Mouse (Mus musculus) adrenal gland (tissue): ENCODE data around the gene Gpr4.

ENCODE experiments used
- intact Hi-C: fragments of 180-260 bp; cut with DNase I; formaldehyde crosslinking; loops from one replicate; pipeline ENCODE4 v1.15.1; 2025
- microRNA-seq, 2 experiments: library from miRNA; unstranded; fragments of <30 nt; microRNA quantifications; one replicate each; pipeline ENCODE4; 2019

The Gpr4 gene

DNA sequence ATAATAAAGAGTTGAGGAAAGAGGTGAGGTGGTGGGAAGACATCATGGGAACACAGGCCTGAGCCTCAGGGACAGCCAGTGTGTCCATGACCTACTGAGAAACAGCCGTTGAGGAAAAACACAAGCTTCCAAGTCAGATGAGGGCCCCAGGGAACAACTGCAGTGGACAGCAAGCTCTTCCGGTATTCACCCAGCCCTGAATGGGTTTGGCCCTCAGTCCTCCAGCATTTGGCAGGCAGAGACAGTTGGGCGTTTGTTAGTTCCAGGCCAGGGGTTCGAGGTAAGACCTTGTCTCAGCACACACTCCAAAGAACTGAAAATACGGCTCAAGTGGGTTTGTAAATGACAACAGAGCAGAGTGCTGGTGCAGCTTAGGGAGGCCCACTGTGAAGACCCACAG lies 41.1 kb downstream of the Gpr4 start:
- intact Hi-C loops: no loop called here

DNA sequence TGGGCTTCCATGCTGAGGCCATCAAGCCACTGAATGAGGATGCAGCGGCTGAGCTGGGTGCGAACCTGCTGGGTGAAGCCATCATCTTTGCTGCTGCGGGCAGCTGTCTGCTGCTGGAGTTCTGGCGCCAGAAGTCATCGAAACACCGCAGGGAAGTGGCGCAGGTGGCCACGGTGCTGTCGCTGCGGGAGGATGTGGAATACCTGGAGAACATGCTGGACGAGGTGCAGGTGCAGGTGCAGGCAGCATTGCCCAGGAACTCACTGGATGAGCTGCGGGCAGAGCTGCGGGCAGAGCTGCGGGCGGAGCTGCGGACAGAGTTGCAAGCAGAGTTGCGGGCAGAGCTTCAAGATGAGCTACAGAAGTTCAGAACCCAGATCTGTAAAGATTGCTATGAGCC lies 43.1 kb downstream of the Gpr4 start:
- intact Hi-C loops: no loop called here

DNA sequence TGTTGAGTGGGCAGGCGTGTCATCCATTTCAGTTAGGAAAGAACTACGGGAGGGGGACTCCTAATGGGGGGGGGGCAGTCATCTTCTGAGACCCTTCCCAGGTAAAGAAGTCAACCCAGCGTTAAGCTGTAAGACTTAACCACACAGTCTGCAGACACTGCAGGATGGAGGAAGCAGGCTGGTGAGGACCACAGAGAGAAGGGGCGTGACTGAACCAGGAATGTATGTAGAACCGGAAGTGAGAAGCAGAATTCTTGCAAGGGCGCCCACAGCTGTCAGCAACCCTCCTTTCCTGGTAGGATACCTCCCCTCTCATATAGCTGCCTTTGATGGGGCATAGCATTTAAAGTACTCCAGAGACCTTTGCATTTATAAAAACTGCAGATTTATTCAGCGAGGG lies 44.2 kb downstream of the Gpr4 start:
- intact Hi-C loops: no loop called here

DNA sequence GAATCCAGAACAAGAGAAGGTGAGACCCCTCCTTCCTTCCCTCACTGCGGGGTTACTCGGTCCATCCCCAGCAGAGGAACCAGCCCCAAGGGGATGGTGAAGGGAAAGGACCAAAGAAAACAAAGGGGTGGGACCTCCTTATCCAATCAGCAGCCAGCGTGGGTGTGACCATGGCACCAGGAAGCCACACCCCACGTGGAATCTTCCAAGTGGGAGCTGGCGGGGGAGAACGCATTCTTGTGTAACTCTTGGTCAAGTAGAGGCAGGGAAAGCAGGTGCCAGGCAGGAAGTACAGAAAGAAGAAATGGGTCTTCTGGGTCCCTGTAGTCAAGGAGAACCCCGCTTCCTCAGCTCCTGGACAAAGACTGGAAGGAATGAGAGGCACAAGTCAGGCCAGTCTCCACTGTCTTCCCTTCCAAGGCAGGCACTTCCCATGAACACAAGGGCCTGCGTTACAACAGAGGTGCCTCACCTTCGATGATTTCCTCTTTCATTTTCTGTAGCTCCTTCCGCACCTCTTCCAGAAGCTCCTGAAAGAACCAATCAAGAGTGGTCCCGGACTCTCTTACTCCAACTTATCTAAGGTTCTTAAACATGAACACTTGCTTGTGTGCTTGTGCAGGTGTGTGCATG lies 45.2 kb downstream of the Gpr4 start:
- intact Hi-C loops: no loop called here

DNA sequence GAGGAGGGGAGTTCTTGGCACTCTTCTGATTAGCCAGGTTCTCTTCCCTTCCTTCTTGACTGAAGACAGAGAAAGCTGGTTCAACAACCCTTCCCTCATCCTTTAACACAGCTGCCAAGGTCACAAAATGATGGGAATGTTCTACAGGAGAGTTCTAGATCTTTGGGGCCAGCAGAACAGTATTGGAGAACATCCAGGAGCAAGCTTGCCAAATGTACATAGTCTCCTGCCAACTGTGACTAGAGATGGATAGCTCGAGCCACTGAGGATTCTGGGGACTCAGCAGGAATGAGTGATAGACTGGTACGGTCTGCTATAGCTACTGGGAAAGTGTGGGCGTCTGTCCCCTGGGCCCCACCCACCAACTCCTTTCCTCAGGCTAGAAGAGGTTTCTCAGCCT lies 46.0 kb downstream of the Gpr4 start:
- intact Hi-C loops: no loop called here

DNA sequence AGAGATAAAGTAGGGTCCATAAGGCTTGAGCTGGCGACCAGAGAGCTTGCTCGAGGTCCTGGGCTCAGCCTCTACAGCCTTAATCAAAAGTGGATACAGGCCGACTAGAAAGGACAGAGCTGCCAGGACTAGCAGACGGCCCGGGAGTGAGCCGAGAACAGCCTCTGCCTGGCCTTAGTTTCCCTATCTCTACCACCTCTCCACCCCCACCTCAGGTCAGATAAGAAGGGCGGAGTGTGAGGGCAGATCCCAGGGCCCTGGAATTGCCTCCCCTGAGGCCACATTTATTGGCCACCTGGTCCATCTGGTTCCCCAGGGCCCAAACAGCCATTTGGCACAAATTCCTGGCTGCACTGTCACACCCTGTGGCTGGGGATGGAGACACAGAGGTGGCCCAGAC lies 52.8 kb downstream of the Gpr4 start:
- intact Hi-C loops: no loop called here

DNA sequence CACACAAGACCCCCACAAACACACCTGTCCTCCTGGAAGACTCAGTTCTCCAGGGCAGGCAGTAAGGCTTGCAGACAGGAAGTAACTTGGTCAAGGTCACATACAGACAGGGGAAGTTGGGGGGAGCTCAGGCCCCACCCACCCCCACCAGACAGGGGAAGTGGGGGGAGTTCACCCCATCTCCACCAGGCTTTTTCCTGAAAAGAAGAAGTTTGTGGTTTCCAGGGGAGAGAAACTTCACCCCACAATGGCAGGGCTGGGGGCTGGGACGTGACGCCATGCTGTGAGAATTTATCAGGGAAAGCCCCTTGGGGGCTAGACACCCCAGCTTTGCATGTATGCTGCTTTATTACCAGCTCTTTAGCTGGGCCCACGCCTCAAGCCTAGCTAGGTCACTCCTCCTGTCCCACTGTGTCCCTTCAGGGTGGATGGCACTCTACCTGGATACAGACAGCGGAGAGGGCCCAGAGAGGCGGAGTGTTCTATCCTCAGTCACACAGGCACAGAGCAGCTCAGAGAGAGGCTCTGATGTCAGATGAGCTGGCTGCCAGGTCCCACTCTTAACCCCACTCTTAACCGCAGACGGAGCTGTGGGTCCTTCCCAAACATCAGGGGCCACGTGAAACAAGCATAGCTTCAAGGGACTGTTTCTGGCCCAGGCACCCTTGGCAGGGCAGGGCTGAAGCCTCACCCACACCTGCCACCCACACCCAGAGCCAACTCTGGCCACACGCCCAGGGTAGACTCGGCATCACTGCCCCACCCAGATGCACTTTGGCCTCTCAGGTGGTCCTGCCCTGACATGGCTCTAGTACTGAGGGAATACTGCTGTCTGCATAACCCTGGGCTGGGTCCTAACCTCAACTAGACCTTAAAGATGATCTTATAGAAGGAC lies 53.8 kb downstream of the Gpr4 start:
- intact Hi-C loops: no loop called here

DNA sequence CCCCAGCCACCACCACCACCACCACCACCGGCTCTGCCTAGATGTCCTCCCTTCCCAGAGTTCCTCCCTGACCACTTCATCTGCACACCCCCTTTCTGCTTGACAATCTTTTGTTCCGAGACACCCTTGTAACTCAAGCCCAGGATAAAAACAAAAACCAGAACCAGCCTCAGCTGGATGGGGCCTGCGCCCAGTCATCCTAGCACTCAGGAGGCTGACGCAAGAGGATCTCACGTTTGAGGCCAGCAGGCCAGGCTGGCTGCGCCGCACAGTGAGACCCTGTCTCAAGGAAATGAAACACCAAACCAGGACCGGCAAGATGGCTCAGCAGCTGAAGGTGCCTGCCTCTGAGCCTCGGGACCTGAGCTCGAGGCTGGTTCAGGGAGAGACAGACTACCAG lies 54.7 kb downstream of the Gpr4 start:
- intact Hi-C loops: no loop called here

DNA sequence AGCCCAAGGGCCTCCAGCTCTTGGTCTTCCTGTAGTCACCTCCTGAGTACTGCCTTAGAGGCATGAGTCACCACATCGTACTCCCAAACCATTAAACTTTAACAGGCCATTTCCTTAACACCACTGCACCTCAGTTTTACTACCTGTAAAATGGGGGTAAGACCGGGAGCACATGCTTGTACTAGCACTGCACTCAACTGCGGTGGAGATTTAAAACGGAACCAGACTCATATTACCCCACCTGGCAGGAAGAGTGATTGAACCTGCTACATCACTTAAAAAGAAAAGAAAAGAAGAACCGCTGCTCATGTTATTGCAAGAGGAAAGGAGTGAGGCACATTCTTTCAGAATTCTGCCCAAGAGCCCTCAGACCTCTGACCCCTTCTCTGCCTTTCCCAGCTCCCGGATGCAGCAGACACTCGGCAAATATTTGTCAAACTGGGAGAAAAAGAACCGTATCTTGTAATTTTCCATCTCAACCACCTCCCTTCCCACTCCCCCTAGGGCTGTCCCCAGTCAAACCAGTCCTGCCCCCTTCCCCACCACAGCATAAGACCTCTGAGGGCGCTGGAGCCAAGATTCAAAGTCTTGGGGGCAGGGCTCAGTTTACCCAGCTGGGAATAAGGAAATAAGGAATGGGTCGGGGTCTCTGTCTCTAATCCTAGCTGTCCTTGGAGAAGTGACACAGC lies 56.8 kb downstream of the Gpr4 start:
- intact Hi-C loops: no loop called here

DNA sequence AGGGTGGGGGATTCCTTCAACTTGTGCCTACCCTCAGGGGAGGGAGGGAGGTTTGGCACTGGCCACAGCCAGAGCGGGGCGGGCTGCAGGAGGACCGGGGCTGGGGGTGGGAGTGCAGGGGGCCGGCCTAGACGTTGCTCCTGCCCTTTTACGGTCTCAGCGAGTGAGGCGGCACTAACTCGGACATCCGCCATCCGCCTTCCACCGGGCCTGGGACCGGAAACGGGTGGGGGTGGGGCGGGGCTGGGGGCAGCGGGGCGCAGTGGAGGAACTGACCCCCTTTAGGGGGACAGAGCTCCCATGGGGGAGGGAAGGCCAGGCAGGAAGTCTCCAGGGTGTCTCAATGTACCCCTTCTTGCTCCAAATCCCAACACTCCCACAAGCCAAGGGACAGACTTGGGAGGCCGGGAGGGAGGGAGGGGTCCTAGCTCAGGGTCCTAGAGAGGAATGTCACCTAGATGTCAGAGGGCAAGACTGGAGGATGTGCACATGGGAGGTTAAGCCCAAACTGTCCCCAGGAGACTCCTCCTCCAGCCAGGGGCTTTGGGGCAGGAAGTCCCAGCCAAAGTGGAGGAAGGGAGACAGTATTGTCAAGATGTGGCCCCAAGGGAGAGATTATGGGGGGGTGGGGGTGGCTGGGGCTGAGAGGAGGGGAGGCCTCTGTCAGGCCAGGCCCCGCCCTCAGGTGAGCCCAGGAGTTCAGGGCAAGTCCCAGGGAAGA lies 57.5 kb downstream of the Gpr4 start:
- intact Hi-C loops: no loop called here

DNA sequence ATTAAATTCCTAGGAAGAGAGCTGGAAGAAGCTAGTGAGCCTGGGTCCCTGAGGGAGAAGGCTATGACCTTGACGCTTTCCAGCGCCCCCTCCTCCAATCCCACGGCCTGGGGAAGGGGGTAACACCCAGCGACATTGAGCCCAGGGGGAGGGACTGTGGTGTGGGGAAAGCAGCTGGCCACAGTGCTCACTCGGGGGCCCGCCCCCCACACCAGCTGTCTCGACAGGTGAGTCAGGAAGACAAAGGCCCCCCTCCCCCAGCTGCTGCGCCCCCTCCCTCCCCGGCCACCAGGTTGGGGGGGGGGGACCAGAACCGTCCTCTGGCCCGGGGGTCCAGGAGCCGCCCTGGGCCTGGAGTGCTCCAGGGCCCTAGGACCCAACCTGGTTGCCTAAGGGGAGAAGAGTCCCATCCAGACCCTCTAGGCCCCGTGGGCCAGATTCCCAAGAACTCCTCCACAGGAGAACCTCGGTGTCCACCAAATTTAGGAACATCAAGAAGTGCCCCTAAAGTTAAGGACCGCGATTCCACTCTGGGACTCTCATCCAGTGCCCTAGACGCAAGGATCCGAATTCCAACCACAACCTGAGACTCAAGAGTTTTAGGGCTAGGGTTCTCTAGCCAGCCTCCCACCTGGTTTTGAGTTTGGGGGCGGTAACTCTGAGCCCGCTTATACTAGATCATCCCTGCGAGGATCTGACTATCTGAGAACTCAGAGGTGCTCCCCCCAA lies 58.3 kb downstream of the Gpr4 start:
- intact Hi-C loops: no loop called here

DNA sequence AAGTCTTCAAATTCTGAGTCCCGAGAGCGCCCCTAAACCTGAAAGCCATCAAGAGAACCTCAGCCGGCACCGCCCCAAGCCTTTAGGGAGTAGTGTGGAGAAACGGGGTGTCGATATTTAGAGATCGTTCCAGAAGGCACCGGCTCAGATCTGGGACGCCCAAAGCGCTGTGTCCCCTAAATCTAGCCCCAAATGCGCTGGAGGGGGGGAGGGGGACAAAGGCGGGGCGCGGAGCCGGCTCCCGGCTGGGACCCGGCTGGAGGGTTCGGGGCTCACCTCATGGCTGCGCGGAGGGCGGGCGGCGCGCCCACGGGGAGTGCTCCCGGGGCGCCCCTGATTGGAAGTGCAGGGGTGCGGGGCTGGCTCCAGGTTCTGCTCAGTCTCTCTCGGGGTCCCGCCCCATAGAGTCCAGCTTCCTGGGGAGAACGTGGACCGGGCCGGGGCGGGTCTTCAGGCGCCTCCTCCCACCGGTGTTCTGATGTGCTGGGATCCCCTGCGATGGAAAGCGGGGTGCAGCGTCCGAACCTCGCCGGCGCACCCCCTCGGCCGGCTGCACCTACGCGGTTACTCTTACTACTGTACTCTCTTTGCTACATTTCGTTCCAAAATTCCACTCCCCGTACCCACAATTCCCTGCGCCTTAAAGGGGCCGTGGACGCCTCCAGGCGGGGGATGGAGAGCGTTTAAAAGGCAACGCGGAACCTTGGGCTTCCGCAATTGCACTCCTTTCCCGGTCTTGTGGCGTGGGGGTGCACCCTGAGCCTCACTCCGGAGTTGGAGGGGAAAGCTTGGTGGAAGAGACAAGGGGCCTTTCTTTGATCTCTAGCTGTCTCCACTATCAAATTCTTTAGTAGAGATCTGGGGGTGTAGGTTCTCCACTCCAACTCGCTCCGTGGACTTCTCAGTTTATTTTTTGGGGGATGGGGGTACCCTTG lies 59.2 kb downstream of the Gpr4 start, which contains the start of gene Vasp:
Gene Vasp, minus strand, starts transcription at position 580 of the 935 bp plus-strand sequence.
- intact Hi-C loops: no loop called here

DNA sequence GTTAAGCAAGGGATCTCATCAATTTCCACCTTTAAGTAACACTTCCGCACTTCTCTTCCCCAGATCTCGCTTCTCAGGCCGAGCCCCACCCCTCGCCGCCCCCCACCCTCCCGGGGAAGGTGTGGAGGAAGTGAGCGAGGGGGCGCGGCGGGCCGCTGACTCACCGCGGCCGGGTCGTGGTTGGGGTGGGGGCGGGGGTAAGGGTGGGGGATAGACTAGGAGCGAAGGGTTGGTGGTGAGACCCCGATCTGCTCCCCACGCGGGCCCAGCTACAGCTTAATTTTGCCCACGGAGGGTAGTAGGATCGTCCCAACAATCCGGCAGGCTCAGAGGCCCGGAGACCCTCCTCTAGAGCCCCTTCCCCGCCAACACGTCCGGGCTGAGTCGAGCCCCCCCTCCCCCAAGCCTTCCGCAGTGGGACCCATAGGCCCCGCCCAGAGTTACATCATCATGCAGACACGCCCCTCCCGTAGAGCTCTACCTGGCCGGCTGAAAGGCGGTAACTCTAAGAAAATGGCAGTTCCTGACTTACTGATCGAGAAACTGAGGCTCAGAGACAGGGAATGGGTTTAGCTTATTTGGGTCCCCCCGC lies 59.9 kb downstream of the Gpr4 start:
- intact Hi-C loops: no loop called here

Small RNA genes lying within 50 kb of the gene (microRNA-seq; reads per million reads assigned to microRNA genes)
- gene Mir330: 481 to 916 reads per million in 2 experiments
